Mouse (Mus musculus): ENCODE results near the gene Mtx3. TPM values are rescaled to one million over a fixed set of nuclear protein-coding genes. Genes with fewer than 3 reads are reported as not detected.
"Not testable (repeated sequence)": the region's sequence is repeated elsewhere in the genome, so short reads cannot be mapped to it uniquely, and the experiment has no call there.

Gene Mtx3
- polyA plus RNA-seq (2015; fragmentation: Nextera tagmentation; extraction: Ambion mirVana), result 2.5 and 3.0 TPM in 2 replicates

DNA sequence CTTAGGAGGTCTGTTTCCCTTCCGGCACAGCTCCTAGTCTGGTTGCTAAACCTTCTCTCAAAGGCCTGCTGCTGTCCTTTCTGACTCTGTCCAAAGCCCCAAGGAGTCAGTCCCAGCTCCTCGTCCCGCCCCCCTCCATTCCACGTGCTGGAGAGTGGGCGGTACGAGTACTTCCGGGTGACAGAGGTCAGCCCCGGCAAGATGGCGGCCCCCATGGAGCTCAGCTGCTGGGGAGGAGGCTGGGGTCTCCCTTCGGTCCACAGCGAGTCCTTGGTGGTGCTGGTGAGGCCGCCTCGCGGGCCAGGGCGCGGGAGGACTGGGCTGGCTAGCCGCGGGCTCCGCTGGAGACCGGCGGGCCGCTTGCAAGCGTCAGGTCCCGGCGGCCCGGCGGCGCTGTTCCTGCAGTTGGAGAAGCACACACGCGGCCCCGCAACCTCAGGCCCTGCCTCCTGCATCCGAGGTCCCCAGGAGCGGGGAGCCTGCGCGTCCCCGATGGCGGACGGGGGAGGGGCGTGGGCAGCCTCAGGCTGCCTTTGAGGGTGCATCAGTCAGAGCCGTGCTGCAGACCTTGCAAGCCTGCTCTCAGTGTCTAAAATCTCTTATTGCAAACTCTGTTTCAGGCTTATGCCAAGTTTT, at the start of gene Mtx3:
TSS of gene Mtx3 (plus strand) at position 175 of the 636 bp plus-strand sequence.
- H3K4me3 ChIP-seq (ENCODE audit: low read length), result peak within 1 kb of the TSS; percentile 77
- ATAC-seq (ENCODE audit: low read depth), result peak; percentile 99
- peak within 1 kb of the TSS; percentile 82 for H3K9ac ChIP-seq (ENCODE audit: low read length)
- no peaks in the 10 kb centered on the region for H3K27me3 ChIP-seq (ENCODE audit: control insufficient read depth, insufficient read depth, low read depth, low read length)
- H3K36me3 ChIP-seq (ENCODE audit: control insufficient read depth, insufficient read depth, low read length), result peaks cover 9% of the 10 kb centered on the region
- no peak within 1 kb of the TSS for H3K27ac ChIP-seq (ENCODE audit: low read length)
- no peaks in the 10 kb centered on the region for H3K9me3 ChIP-seq (ENCODE audit: control insufficient read depth, low read length)
- 2% methylated on average over 38 of the region's 40 CpGs for WGBS
- peak within 1 kb of the TSS; percentile 74 for H3K4me2 ChIP-seq (ENCODE audit: low read depth, low read length)
- peaks cover 2% of the 10 kb centered on the region; the same call in 1 of the 2 replicates for H3K4me1 ChIP-seq (replicated peaks; ENCODE audit: control insufficient read depth, insufficient read depth, low read length)

DNA sequence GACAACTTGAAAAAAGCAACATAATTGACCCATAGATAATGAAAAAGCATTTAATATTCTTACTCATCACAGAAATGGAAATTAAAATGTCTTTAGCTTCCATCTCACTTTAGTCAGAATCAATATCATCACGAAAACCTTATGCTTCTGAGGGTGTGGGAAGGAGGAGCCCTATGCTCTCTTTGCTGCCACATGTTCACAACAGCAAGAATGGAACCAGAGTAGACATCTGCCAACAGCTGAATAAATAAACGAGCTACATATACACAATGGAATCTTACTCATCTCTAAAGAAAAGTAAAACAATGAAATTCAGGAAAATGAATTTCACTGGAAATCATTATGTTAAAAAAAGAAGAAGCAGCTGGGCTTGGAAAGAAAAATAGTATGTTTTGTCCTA, 45.7 kb upstream of the Mtx3 start:
- no peak overlapping the region for H3K4me2 ChIP-seq (ENCODE audit: low read depth, low read length)
- 50% methylated on average over 2 of the region's 2 CpGs for WGBS
- H3K4me1 ChIP-seq (replicated peaks; ENCODE audit: control insufficient read depth, insufficient read depth, low read length), result 0 out of 2 replicates have a peak, but pooled peaks cover 5% of the 10 kb centered on the region
- no peak overlapping the region for H3K27ac ChIP-seq (ENCODE audit: low read length)
- no peaks in the 10 kb centered on the region for H3K36me3 ChIP-seq (ENCODE audit: control insufficient read depth, insufficient read depth, low read length)
- no peak for ATAC-seq (ENCODE audit: low read depth)
- no peak overlapping the region for H3K4me3 ChIP-seq (ENCODE audit: low read length)
- H3K9ac ChIP-seq (ENCODE audit: low read length), result no peak overlapping the region
- H3K27me3 ChIP-seq (ENCODE audit: control insufficient read depth, insufficient read depth, low read depth, low read length), result peaks cover 10% of the 10 kb centered on the region
- no peaks in the 10 kb centered on the region for H3K9me3 ChIP-seq (ENCODE audit: control insufficient read depth, low read length)

DNA sequence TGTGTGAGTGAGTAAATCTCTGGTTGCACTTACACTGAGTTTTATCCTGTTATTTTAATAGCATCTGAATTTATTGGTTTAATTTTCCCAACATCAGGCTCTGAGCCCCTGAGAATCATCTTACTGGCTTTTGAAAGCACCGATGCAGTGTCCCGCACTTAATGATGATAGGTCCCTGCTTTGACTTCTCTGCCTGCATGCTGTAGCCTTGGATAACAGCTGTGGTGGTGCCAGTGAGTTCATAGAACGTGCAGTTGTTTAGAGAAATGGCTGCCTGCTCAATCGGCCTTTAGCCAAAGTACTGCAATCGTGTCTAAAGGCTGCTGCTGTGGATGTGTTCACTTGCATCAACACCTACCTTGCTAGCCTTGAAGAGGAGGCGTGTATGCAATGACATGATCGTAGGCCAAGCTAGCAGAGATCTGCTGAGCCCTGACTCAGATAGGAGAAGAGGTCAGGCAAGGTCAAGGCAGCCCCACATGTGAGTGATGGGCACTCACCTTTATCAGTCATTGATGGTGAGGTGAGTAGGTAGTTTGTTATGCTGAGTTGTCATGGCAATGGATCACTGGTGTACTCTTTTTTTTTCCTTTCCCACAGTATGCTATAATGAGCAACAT, 45.1 kb upstream of the Mtx3 start:
- H3K27me3 ChIP-seq (ENCODE audit: control insufficient read depth, insufficient read depth, low read depth, low read length), result peaks cover 5% of the 10 kb centered on the region
- no peak overlapping the region for H3K4me2 ChIP-seq (ENCODE audit: low read depth, low read length)
- H3K27ac ChIP-seq (ENCODE audit: low read length), result no peak overlapping the region
- H3K9ac ChIP-seq (ENCODE audit: low read length), result no peak overlapping the region
- WGBS, result 45% methylated on average over 7 of the region's 7 CpGs
- H3K4me1 ChIP-seq (replicated peaks; ENCODE audit: control insufficient read depth, insufficient read depth, low read length), result 0 out of 2 replicates have a peak, but pooled peaks cover 4% of the 10 kb centered on the region
- no peak overlapping the region for H3K4me3 ChIP-seq (ENCODE audit: low read length)
- no peaks in the 10 kb centered on the region for H3K36me3 ChIP-seq (ENCODE audit: control insufficient read depth, insufficient read depth, low read length)
- no peaks in the 10 kb centered on the region for H3K9me3 ChIP-seq (ENCODE audit: control insufficient read depth, low read length)
- no peak for ATAC-seq (ENCODE audit: low read depth)

DNA sequence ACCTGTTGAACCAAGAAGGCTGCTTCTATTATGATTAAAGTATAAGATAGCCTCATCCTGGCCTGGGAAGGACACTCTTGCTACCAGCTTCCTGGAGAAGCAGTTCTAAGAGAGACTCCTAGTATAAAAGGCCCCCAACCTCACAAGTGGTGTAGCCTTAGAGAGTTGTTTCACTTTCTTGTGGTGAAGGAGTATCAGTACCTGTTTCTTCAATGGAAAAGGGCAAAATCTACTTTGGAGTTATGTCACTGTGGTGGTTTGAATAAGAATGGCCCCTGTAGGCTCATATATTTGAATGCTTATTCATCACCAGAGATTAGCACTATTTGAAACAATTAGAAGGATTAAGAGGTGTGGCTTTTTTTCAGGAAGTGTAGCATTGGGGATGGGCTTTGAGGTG, 37.8 kb upstream of the Mtx3 start:
- Histone ChIP-seq H3K27ac (ENCODE audit: low read length) (no peak overlapping the region), H3K4me3 (ENCODE audit: low read length) (no peak overlapping the region), H3K4me2 (ENCODE audit: low read depth, low read length) (no peak overlapping the region), H3K27me3 (ENCODE audit: control insufficient read depth, insufficient read depth, low read depth, low read length) (no peaks in the 10 kb centered on the region), H3K4me1 (replicated peaks; ENCODE audit: control insufficient read depth, insufficient read depth, low read length) (no peaks in the 10 kb centered on the region), H3K9ac (ENCODE audit: low read length) (no peak overlapping the region), H3K36me3 (ENCODE audit: control insufficient read depth, insufficient read depth, low read length) (no peaks in the 10 kb centered on the region), H3K9me3 (ENCODE audit: control insufficient read depth, low read length) (no peaks in the 10 kb centered on the region)
- ATAC-seq (ENCODE audit: low read depth), result no peak

DNA sequence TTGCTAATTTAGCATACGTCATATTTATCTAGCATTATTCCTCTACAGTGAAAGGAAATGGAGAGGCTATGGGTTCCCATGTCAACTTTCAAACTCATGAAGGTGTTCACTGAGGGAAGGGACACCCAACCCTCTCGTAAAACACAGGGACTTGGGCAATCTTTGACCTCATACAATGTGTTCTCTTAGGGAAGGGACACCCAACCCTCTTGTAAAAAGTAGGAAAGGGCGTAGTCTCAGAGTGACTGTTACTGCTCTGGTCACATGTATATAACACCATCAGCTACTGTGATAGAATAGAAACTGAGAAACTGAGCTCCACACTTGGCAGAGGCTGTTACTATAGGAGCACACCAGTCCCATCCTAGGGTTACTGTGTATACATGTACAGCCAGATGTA, 36.7 kb upstream of the Mtx3 start:
- 91% methylated on average over 3 of the region's 3 CpGs for WGBS
- no peaks in the 10 kb centered on the region for H3K4me1 ChIP-seq (replicated peaks; ENCODE audit: control insufficient read depth, insufficient read depth, low read length)
- no peak for ATAC-seq (ENCODE audit: low read depth)
- no peaks in the 10 kb centered on the region for H3K36me3 ChIP-seq (ENCODE audit: control insufficient read depth, insufficient read depth, low read length)
- no peak overlapping the region for H3K4me2 ChIP-seq (ENCODE audit: low read depth, low read length)
- no peak overlapping the region for H3K27ac ChIP-seq (ENCODE audit: low read length)
- H3K4me3 ChIP-seq (ENCODE audit: low read length), result no peak overlapping the region
- H3K27me3 ChIP-seq (ENCODE audit: control insufficient read depth, insufficient read depth, low read depth, low read length), result no peaks in the 10 kb centered on the region
- no peak overlapping the region for H3K9ac ChIP-seq (ENCODE audit: low read length)
- H3K9me3 ChIP-seq (ENCODE audit: control insufficient read depth, low read length), result no peaks in the 10 kb centered on the region

DNA sequence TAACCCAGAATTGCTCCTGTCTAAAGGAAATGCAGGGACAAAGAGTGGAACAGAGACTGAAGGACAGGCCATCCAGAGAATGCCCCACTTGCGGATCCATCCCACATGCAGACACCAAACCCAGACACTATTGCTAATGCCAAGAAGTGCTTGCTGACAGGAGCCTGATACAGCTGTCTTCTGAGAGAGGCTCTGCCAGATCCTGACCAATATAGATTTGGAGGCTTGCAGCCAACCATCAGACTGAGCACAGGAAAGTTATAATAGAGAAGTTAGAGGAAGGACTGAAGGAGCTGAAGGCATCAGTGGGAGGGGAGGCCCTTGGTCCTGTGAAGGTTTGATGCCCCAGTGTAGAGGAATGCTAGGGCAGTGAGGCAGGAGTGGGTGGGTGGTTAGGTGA, 34.0 kb upstream of the Mtx3 start:
- H3K27me3 ChIP-seq (ENCODE audit: control insufficient read depth, insufficient read depth, low read depth, low read length); ATAC-seq (ENCODE audit: low read depth); H3K4me1 ChIP-seq (replicated peaks; ENCODE audit: control insufficient read depth, insufficient read depth, low read length); H3K27ac ChIP-seq (ENCODE audit: low read length); H3K4me2 ChIP-seq (ENCODE audit: low read depth, low read length); H3K36me3 ChIP-seq (ENCODE audit: control insufficient read depth, insufficient read depth, low read length); H3K4me3 ChIP-seq (ENCODE audit: low read length); H3K9me3 ChIP-seq (ENCODE audit: control insufficient read depth, low read length); H3K9ac ChIP-seq (ENCODE audit: low read length): not testable (repeated sequence)
- 67% methylated on average over 1 of the region's 1 CpGs for WGBS

DNA sequence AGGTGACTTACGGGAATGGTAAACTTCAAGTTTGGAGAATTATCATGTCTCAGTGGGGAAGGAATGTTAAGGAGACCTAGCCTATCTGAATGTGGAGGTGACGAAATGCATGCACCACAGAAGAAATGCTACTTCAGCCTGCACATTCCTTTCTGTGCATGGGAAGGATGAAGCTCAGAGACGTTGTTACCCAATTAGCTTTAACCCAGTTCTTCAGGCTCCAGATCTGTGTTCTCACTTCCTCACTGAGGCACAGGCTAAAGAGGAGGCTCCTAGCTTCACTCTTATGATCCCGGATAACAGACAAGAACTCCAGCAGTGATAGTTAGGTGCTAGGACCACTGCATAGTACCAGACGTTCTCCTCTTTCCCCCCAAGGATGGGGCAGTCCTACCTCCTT, 28.2 kb upstream of the Mtx3 start:
- no peak overlapping the region for H3K4me2 ChIP-seq (ENCODE audit: low read depth, low read length)
- no peak for ATAC-seq (ENCODE audit: low read depth)
- no peak overlapping the region for H3K9ac ChIP-seq (ENCODE audit: low read length)
- H3K4me1 ChIP-seq (replicated peaks; ENCODE audit: control insufficient read depth, insufficient read depth, low read length), result no peaks in the 10 kb centered on the region
- no peaks in the 10 kb centered on the region for H3K9me3 ChIP-seq (ENCODE audit: control insufficient read depth, low read length)
- H3K36me3 ChIP-seq (ENCODE audit: control insufficient read depth, insufficient read depth, low read length), result no peaks in the 10 kb centered on the region
- 73% methylated on average over 5 of the region's 5 CpGs for WGBS
- no peak overlapping the region for H3K27ac ChIP-seq (ENCODE audit: low read length)
- no peaks in the 10 kb centered on the region for H3K27me3 ChIP-seq (ENCODE audit: control insufficient read depth, insufficient read depth, low read depth, low read length)
- H3K4me3 ChIP-seq (ENCODE audit: low read length), result no peak overlapping the region

DNA sequence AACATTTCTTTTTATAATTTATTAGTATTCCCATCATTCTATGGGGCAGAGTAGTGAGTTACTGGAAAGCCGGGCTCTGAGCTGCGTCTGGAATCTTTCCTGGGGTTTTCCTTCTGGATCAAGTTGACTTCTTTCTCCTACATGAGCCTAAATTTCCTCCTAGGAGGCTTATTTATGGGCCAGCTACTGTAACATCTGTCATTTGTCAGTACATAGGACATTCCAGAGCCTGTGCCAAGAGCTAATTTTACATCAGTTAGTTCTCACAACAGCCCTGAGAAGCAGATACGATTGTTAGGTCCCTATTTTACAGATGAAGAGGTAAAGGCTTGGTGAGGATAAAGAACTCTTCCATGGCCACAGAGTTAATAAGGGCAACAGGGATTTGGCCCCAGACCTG, 27.2 kb upstream of the Mtx3 start:
- Histone ChIP-seq H3K4me3 (ENCODE audit: low read length) (no peak overlapping the region), H3K4me1 (replicated peaks; ENCODE audit: control insufficient read depth, insufficient read depth, low read length) (no peaks in the 10 kb centered on the region), H3K9ac (ENCODE audit: low read length) (no peak overlapping the region), H3K9me3 (ENCODE audit: control insufficient read depth, low read length) (no peaks in the 10 kb centered on the region), H3K4me2 (ENCODE audit: low read depth, low read length) (no peak overlapping the region), H3K36me3 (ENCODE audit: control insufficient read depth, insufficient read depth, low read length) (no peaks in the 10 kb centered on the region), H3K27me3 (ENCODE audit: control insufficient read depth, insufficient read depth, low read depth, low read length) (no peaks in the 10 kb centered on the region), H3K27ac (ENCODE audit: low read length) (no peak overlapping the region)
- WGBS, result 57% methylated on average over 3 of the region's 3 CpGs
- ATAC-seq (ENCODE audit: low read depth), result no peak

DNA sequence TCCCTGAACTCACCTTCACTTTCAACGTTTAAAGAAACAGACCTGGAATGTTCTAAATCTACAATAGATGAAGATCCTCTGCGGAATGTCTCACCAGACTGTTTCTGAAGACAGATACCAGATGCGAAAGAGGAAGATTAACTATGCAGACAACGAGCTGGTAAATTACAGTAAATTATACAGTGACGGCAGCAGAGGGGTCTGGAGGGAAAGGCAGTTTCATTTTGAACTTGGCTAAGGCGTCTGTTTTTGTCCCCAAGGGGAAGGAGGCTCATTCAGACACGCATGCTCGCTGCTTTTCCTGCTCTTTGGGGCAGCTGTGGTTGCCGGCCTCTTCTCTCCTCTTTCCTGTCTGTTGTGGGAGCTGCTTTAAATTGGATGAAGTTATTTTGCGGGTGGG, 15.7 kb upstream of the Mtx3 start:
- WGBS, result 49% methylated on average over 10 of the region's 10 CpGs
- H3K36me3 ChIP-seq (ENCODE audit: control insufficient read depth, insufficient read depth, low read length), result no peaks in the 10 kb centered on the region
- H3K9ac ChIP-seq (ENCODE audit: low read length), result no peak overlapping the region
- no peak overlapping the region for H3K4me3 ChIP-seq (ENCODE audit: low read length)
- no peaks in the 10 kb centered on the region for H3K27me3 ChIP-seq (ENCODE audit: control insufficient read depth, insufficient read depth, low read depth, low read length)
- H3K4me1 ChIP-seq (replicated peaks; ENCODE audit: control insufficient read depth, insufficient read depth, low read length), result no peaks in the 10 kb centered on the region
- H3K9me3 ChIP-seq (ENCODE audit: control insufficient read depth, low read length), result no peaks in the 10 kb centered on the region
- no peak overlapping the region for H3K27ac ChIP-seq (ENCODE audit: low read length)
- no peak for ATAC-seq (ENCODE audit: low read depth)
- H3K4me2 ChIP-seq (ENCODE audit: low read depth, low read length), result no peak overlapping the region
